Mouse (Mus musculus): ENCODE measurements around the gene Zfp281. TPM values are rescaled to one million over a fixed set of nuclear protein-coding genes. Genes with fewer than 3 reads are reported as not detected.
A peak's percentile ranks its signal among the peaks of the same experiment; 100 is the strongest.

The Zfp281 gene
- total RNA-seq (2022), result 10 to 100 TPM in 1 of 4 experiments, 1 to 10 TPM in 3; 7.5 to 12.3 (median 9.4) TPM

- peak; percentile 88 to 93 for DNase-seq (ENCODE audit: low spot score in 2 of 2)
Observed at GRCm38 (mm10) chr1:136624146-136625018, at the start of gene Zfp281. Gene Zfp281, plus strand, starts transcription at chr1:136624901.

GRCm38 (mm10) chr1:136577890-136578663 lies 46.6 kb upstream of the Zfp281 start:
- DNase-seq (ENCODE audit: low spot score in 2 of 2), result no peak

GRCm38 (mm10) chr1:136579360-136579759 lies 45.3 kb upstream of the Zfp281 start:
- no peak for DNase-seq (ENCODE audit: low spot score in 2 of 2)

DNA sequence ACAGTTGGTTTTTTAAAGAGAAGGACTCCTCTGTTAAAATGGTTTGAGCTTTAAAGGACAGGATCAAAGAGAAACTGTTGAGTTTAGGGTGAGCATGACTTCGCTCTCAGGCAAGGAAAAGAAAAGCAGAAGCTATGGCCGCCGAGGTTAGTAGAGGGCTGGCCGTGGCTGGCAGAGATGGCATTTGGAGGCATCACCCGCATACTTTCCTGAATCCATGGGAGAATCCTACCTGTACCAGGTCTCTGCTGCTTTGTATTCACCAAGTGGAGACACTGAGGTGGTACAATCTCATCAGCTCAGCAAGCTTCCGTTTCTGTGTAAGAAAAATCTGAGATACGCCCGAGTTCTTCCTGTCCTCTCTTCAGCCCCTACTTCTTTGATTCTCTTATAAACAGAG lies 44.4 kb upstream of the Zfp281 start:
- no peak for DNase-seq (ENCODE audit: low spot score in 2 of 2)

- no peak for DNase-seq (ENCODE audit: low spot score in 2 of 2)
Observed at GRCm38 (mm10) chr1:136581841-136582240, 42.9 kb upstream of the Zfp281 start.

DNA sequence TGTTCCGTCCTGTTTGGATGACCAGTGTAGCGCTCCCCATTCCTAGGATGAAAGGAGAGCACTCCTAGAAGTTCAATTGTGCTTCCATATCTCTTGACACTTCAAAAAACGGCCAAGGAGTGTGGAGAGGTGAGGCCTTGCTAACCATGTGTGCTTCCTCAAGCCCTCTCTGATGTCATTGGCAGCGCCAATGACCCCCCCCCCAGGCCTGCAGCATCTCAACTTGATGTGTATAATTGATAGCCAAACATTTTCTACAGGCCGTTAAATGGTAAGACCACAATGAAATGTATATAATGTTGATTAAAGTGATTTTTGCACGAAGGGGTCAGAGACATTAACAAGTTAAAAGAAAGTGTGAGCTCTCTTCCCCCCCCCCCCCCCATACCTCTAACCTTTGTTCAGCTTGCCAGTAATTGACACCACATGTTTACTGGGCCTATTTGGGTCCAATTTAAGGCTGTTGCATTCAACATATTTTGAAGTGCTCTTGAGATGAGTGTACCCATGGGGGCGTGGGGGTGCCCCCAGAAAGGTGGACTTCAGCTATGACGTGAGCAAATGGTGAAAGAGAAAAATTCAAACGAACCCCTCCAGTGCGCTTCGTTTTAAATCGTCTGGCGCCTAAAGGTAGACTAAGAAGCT lies 36.8 kb upstream of the Zfp281 start:
- no peak for DNase-seq (ENCODE audit: low spot score in 2 of 2)

DNA sequence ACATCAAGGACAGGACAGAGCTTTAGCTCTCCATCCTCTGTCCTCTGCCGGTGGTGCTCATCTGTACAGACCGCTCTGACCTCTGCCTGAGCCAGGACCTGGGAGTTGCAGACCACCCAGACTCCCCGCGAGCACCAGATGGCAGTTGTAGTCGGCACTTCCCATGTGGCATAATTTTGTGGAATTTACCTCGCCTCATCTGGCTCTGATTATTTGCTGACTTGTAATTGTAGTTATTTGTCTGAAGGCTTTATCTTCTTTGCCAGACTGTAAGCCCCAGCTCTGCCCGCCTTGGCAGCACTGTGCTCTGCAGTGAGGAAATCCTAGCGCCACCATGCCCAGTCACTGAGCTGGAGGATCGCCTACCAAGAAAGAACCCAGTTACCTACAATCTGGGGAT lies 35.8 kb upstream of the Zfp281 start:
- DNase-seq (ENCODE audit: low spot score in 2 of 2), result no peak

GRCm38 (mm10) chr1:136592741-136593140 lies 32.0 kb upstream of the Zfp281 start:
- no peak for DNase-seq (ENCODE audit: low spot score in 2 of 2)

DNA sequence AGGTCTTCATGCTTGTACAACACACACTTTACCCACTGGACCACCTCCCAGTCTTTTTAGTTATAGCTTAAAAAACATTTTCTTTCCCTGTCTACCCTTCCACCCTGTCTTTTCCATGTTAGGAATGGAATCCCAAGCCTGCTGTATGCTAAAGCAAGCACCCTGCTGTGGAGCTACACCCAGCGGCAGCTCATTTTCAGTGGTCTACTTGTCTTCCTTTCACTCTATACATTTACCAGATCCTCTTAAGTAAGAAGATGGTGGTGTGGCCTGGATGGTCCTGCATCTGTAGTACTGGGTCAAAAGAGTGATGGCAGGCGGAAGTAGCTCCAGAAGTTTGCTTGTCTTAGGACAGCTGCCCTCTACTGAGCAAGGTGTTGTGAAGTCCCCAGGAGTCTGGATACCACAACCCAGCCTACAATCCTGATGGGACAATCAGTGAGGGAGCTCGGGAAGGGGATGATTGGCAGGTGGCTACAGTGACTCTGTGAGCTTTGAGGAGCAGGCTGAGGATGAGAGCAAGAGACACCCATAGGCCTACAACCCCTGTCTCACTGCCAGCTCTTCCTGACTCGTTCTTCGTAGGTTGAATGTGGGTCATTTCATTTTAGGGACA lies 30.4 kb upstream of the Zfp281 start:
- DNase-seq (ENCODE audit: low spot score in 2 of 2), result no peak

- no peak for DNase-seq (ENCODE audit: low spot score in 2 of 2)
Observed at GRCm38 (mm10) chr1:136596821-136597220, 27.9 kb upstream of the Zfp281 start.

GRCm38 (mm10) chr1:136598286-136598685 lies 26.4 kb upstream of the Zfp281 start:
- no peak for DNase-seq (ENCODE audit: low spot score in 2 of 2)

GRCm38 (mm10) chr1:136600067-136600466 lies 24.6 kb upstream of the Zfp281 start:
- DNase-seq (ENCODE audit: low spot score in 2 of 2), result no peak

GRCm38 (mm10) chr1:136600647-136601345 lies 23.9 kb upstream of the Zfp281 start:
- DNase-seq (ENCODE audit: low spot score in 2 of 2), result no peak

GRCm38 (mm10) chr1:136601346-136601888 lies 23.3 kb upstream of the Zfp281 start:
- DNase-seq (ENCODE audit: low spot score in 2 of 2), result no peak

DNA sequence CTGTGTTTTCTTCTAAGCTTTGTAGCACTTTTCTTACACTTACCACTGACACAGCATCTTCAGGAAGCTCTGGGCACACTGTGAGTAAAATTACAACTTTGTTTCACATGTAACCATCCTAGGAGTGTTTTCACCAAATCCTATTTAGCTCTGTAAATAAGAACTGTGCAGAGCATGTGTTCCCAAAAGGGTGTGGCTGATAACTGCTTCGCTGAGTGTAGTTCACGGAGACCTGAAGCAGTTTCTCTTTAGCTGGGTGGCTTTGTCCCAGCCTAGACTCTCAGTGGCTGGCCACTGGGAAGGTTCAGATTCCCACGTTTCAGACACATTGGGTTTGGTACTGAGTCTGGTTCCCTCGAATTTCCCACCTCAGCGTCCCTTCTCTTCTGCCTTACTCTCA lies 22.4 kb upstream of the Zfp281 start:
- no peak for DNase-seq (ENCODE audit: low spot score in 2 of 2)

DNA sequence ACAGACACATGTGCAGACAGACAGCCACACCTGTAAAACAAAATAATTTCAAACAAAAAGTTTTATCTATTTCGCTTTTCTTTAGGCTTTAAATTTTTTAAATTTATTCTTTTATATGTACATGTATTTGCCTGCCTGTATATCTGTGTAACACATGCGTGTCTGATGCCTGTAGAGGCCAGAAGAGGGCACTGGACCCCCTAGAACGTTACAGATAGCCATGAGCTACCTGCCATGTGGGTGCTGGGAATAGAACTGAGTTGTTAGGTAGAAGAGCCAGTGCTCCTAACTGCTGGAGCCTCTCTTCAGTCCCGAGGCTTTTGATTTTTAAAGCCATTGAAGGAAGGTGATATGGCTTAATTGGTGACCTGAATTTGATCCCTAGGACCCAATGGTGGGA lies 20.5 kb upstream of the Zfp281 start:
- no peak for DNase-seq (ENCODE audit: low spot score in 2 of 2)

- no peak for DNase-seq (ENCODE audit: low spot score in 2 of 2)
Observed at GRCm38 (mm10) chr1:136605790-136606189, 18.9 kb upstream of the Zfp281 start.

DNA sequence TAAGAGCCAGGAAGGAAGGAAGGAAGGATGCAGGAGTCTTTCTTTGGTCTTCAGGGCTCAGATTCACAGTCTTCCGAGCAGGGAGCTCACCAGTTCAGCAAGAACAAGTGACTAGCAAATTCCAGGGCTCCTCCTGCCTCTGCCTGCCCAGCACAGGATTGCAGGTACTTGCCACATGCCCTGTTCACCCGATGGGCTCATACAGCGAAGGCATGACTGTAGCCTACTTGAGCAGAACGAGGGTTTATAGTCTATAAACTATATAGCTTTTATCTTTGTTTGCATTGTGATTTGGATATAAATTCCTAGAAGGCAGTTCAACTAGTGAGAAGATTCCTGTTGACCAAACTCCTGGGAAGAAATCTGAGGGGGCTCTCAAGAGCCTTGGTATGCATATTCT lies 18.4 kb upstream of the Zfp281 start:
- no peak for DNase-seq (ENCODE audit: low spot score in 2 of 2)

DNA sequence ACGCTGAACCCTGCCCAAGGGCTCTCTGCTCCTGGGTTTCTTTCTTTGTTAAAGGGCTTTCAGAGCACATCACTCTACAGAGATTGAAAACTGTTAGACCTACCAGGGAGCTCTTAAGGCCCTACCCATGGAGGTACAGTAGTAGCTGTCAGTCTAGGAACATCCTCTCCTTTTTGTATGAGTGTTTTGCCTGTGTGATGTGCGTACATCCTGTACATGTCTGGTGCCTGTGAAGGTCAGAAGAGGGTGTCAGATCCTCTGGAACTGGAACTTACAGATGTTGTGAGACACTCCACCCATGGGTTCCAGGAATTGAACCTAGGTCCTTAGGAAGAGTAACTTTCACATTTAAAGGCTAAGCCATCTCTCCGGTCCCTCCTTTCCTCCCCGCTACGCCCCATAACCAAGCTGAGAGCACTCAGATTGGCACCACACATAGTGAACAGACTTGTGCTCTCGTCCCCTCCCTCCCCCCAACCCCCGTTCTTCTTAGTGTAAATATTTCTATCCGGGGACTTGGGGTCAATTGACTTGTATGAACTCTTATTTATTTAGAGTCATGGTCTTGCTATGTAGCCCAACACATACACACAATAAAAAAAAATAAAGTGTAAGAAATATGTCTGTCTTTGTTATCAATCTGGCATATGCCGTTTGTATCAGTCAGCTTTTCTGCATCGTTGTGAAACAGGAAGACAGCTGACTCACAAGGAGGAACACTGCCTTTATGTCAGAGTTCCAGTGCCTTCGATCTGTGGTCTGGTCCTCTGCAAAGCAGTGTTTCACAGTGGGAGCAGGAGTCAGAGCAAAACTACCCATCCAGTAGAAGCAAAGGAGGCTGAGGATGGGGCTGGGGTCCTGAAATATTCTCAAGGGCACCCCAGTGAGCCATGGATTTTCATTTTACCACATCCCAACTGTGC lies 16.1 kb upstream of the Zfp281 start:
- no peak for DNase-seq (ENCODE audit: low spot score in 2 of 2)

GRCm38 (mm10) chr1:136611803-136612202 lies 12.9 kb upstream of the Zfp281 start:
- no peak for DNase-seq (ENCODE audit: low spot score in 2 of 2)
